Mouse (Mus musculus): Measurements from ENCODE around the gene Brat1.

Gene Brat1

DNA sequence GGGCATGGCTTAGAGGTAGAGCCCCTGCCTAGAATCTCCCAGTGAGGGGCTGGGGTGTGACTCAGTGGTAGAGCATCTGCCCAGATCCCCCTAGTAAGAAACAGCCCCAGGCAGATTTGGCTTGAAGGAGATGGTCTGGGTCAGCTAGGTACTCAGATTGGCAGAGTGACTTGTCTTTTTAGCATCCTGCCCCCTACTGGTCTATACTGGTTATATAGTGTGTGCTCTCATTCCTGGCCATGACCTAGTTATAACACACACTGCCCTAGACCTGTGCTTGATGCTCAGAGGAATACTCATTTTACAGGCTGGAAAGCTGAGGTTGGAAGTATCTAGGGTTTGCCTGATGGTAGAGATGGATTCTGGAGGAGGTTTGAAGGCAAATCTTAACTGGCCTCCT, 37.1 kb downstream of the Brat1 start:
- DNase-seq (ENCODE audit: extremely low read depth, low read depth, low spot score): no peak

DNA sequence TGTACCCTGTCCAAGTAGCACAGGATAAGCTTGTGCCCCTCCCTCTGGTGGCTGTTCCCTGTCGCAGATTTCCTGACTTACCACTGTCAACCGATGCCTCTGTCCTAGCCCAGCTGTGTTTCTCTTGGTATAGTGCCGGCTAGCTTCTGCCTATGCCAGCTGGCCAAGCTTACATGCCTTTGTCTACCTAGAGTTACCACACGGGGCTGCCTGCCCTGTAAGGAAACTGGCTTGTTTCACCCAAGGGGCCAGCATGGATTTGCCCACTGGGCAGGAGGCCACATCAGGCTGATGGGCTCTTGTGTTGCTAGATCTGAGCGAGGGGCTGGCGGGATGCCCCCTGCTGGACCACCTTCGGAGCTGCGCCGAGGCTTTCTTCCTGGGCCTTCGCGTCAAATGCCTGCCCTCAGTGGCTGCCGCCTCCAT, 38.9 kb downstream of the Brat1 start:
- peak; percentile 63 for DNase-seq (ENCODE audit: extremely low read depth, low read depth, low spot score)

DNA sequence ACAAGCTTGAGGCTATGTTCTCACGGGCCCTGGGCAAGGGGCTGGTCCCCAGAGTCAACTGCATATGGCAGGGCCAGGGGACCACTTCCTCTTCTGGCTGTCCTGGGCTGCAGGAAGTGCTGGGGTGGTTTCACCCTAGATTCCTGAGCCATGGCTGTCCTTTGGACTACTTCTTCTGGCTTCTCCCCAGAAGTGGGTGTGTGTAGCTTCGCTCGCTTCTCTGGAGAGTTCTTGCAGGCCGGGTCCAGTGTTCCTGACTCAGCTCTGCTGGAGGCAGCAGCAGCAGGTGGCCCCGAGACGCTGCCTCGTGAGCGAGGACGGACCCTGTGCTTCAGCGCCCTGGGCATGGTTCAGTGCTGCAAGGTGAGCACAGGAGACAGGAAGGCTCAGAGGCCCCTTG, 43.6 kb downstream of the Brat1 start:
- DNase-seq (ENCODE audit: extremely low read depth, low read depth, low spot score): no peak

DNA sequence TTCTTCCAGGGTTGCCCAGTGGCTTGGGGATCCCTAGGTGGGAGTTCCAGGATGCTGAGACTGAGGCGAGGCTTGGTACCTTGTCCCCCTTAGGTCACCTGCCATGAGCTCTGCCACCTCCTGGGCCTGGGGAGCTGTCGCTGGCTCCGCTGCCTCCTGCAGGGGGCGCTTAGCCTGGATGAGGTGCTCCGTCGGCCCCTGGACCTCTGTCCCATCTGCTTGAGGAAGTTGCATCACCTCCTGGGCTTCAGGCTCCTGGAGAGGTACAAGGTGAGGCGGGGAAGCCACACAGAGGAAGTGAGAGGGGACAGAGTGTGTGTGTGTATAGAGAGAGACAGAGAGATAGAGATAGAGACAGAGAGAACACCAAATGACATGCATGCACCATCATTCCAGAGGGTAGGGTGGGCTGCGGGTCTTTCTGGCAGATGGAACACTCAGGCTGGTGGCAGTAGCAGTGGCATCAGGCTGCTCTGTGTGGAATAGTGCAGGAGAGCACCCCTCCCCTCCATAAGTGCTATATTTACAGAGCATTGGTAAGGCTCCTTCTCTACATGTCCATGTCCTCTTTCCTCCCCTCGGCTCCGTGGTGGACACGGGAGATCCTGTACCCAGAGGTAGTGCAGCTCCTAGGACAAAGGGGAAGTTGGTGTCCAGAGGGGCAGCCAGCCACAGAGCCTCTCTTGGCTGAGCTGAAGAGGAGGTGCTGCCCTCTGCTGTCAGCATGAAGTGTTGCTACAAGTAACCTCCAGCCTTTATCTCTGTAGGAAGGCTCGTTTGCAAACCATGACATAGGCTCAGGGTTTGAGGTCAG, 44.5 kb downstream of the Brat1 start:
- DNase-seq (ENCODE audit: extremely low read depth, low read depth, low spot score): no peak

DNA sequence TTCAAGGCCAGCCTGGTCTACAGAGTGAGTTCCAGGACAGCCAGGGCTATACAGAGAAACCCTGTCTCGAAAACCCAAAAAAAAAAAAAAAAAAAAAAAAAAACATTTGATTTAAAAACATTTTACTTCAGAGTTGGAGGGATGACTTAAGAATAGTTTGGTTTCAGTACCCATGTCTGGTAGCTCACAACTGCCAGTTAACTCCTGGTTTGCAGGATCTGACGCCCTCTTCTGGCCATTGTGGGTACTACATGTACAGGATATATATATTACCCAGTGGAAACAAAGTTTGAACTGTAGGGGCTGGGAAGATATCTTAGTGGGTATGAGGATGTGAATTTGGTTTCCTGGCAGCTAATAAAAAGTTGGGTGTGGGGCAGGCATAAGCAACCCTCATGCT, 46.1 kb downstream of the Brat1 start:
- DNase-seq (ENCODE audit: extremely low read depth, low read depth, low spot score): no peak

DNA sequence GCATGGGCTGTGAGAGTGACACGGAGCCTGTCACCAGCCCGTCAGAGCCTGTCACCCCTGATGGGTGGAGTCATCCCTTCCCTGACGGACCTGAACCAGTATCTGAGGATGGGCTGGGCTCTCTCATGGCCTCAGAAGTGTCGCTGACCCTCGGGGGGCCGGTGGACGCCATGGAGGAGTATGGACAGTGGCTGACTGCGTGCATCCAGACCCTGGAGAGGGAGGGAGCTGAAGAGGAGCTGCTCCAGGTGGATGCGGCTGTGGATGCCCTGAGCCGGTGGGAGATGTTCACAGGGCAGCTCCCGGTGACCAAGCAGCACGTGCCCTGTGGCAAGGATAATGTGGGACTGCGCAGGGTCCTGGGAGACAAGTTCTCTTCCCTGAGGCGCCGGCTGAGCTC, 47.2 kb downstream of the Brat1 start:
- no peak for DNase-seq (ENCODE audit: extremely low read depth, low read depth, low spot score)

DNA sequence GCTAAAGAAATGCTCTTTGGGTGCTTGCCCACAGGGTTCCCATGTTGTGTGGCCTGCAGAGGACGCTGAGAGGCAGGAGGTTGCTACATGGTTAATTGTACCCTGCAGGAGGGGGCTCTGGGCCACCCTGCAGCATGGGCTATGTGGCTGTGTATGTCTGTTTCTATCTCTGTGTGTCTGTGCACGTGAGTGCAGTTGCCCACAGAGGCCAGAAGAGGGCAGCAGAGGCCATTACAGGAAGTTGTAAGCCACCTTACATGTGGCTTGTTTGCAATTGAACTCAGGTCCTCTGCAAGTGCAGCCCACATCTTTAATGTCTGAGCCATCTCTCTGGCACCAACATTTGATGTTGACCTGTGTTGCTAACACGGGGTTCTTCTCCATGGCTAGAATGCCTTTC, 47.8 kb downstream of the Brat1 start:
- no peak for DNase-seq (ENCODE audit: extremely low read depth, low read depth, low spot score)

DNA sequence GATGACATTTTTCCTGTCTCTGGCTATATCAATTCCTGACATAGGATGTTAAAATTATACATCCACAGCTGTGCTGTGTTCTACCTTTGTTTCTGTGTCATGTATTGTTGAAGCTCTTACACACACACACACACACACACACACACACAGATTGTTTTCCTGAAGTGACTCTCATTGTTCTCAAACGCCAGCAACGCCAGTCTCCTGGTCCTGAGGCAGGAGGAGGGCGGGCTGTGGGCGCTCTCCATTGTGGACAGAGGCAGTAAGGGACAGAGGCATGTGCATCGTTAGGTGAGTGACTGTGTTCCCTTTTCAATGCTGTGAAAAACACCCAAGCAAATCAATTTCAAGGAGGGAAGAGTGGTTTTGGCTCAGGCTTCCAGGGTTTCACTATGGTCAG, 48.4 kb downstream of the Brat1 start:
- no peak for DNase-seq (ENCODE audit: extremely low read depth, low read depth, low spot score)

DNA sequence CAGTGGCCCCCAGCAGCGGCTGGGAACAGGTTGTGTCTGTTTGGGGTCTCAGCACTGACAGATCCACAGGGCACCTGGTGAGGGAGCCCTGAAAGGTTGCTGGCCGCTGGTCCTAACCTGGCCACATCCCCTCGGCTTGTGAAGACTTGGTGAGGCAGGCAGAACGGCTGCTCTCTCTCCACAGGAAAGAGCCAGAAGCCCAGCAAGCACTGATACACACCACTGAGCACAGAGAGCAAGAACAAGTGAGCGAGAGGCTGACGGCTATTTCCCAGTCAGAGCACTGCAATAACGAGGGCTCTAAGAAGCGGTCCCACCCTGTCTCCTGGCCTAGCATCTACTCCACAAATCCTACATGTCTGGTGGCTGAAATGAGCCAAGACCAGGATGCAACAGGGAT, 54.1 kb downstream of the Brat1 start:
- DNase-seq (ENCODE audit: extremely low read depth, low read depth, low spot score): no peak

DNA sequence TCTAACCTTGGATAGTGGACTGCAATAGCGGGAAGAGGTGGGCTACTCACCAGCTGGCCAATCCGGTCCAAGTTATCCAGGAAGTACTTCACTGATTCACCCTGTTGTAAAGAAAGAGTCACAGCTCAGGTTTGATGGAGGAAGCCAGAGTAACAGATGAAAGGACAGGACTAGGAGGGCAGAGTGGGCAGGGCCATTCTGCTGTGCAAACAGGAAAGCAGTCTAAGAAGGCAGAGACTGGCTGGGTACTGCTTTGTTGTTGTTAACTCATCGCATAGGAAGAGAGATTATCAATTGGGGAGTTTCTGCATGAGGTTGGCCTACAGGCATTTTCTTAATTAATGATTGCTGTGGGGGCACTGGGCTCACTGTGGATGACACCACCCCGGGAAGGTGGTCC, 57.7 kb downstream of the Brat1 start:
- no peak for DNase-seq (ENCODE audit: extremely low read depth, low read depth, low spot score)

DNA sequence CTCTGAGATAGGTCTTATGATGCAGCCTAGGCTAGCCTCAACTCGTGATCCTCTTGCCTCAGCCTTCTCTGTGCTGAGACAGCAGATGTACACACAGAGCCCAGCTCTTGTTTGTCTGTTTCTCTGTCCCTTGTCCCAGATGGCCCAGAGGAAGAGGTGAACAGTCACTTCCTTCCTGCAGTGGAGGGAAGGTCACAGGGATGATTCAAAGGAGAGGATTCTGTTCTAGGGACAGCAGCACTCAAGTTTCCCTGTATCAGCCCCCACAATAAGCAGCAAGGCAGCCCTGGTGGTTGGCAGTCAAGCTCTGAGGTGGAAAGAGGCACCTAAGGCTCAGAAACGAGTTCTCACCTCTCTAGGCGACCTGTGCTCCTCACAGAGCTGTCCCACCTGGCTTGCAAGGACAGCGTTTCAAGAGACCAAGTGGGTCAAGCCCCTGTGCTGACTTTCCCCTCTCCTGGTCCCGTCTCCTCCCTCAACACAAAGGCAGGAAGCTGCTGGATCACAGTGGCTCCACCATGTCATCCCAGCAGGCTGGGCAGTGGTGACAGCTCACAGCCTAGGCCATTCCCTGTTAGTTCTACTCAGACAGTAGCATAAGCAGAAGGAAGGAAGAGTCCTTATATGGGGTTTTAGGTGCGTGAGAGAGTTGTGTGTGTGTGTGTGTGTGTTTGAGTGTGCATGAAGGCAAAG, 60.3 kb downstream of the Brat1 start:
- DNase-seq (ENCODE audit: extremely low read depth, low read depth, low spot score): no peak

DNA sequence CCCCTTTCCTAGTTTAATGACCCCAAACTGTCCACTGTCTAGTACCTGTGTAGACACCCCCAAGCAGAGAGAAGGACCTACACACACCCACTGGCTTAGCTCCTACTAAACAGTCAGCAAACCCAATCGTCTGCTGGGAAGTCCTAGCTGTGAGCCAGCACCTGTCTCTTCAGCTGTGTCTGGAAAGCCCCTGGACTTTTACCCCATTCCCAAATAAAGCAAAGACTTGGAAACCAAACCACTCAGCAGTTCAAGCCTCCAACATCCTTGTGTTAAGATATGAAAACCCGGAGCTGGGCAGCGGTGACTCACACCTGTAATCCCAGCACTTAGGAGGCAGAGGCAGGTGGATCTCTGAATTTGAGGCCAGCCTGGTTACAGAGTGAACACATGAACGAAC, 61.8 kb downstream of the Brat1 start:
- no peak for DNase-seq (ENCODE audit: extremely low read depth, low read depth, low spot score)

DNA sequence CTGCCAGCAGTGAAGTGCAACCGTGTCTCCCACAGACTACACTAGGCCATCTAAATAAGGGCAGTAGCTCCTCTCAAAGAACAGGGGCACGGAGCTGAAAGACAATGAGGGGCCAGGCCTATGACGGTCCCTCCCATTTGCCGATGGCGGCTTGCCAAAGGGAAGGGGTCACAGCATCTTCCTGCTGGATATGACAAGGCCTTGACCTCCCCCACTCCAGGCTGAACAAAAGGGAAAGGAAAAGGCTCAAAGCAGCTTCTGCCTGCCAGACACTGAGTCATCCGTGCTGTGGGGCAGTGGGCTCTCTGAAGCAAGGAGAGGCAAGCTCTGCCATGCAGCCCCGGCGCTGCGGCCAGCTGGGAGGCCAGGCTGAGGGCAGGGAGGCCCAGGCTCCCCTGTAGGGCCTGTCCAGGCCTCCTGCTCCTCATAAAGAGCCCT, 62.9 kb downstream of the Brat1 start:
- DNase-seq (ENCODE audit: extremely low read depth, low read depth, low spot score): no peak

DNA sequence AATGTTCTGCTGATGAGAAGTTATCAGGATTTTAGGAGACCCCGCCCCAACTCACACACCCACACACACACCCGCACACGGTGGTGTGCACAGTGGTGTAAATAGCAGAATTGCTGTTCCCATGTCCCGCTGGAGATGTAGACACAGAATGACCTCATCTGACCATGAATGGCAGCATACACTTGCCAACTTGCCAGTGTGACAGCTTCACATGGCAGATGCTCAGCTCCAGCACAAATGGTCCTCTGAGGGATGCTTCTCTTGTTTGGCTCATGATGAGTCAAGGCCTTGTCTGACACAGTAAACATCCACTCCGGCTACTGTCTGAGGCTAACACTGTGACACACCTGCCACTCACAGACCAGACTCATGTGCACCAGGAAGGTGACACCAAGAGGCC, 63.5 kb downstream of the Brat1 start:
- DNase-seq (ENCODE audit: extremely low read depth, low read depth, low spot score): no peak

Measured in fat pad, adult 2 months (tissue).